Mouse (Mus musculus) kidney, postnatal 14 days (tissue): ENCODE results near the gene Bcas1.
"Not testable (repeated sequence)": the region's sequence is repeated elsewhere in the genome, so short reads cannot be mapped to it uniquely, and the experiment has no call there.

Experiments
- DNase-seq: peaks from one replicate; pipeline ENCODE4 v3.0.0; 2022; ENCODE audit warnings: mixed read lengths

The Bcas1 gene

DNA sequence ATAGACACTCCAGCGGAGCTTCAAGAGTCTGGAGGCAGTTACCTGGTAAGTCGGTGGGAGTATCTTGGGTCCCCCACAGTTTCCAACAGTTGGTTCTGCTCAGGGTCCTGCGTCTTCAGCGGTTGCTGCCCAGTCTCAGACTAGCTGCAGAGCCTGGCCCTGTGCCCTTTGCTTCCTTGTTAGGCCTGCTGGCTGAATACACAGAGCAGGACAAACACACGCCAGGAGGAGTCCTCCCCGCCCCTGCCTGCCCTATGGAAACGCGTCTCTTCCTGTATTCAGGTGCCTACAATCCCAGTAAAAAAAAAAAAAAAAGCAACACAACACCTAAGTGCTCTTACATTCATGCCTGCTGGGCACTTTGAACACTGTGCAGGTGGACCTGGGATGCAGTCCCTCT, at the start of gene Bcas1:
Gene Bcas1 (minus strand): TSS at position 142 of the 400 bp plus-strand sequence.
- DNase-seq = no peak

DNA sequence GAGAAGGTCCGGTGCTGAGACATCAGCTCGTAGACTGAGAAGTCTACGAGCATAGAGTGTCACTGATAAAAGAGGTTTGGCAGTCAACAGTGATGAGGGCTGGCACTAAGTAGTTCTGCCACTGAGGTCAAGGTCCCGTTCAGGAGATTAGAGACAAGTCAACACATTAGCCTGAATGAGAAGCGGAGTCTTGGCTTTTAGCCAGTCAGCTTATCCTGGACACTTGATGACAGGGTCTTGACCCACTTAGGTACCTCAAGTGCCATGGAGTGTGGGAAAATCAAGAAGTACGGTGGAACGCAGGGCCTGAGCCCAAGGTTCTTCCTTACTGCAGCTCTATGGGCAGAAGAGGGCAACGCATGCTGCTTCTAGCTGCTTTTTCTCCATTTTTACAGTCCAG, 49.0 kb upstream of the Bcas1 start:
- no peak for DNase-seq

DNA sequence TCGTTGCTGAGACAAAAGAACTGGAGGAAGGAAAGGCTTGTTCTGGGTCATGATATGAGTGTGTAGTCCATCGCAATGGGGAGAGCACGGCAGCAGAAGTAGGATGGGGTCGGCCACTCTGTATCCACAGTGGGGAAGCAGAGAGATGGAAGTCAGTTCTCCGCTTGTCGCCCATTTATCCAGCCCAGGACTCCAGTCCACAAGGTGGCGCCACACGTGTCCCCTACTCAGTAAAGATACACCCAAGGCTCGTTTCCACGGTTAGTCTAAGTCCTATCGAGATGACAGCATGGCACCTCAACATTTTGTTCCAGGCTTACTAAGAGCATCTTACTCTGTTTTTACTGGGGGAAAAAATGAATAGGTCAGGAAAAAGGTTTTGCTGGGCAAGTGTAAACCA, 48.6 kb upstream of the Bcas1 start:
- DNase-seq = no peak

DNA sequence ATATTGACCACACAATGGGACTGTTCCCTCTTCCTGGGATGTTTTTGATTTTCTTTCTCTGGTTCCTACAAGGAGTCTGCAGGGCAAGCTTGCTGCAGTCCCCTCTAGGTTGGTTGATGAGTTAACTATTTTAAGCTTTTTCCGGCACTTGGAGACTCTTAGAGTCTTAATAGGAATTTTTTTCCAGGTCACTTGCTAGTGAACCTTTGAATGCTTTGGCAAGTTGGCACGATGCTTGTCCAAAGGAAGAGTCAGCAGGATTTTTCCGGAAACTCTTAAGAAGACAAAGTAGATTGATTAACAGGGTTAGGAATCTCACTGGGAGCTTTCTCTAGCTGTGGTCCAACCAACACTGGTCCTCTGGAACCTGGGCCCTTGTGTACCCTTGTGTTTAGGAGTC, 47.5 kb upstream of the Bcas1 start:
- DNase-seq = peak; percentile 66

DNA sequence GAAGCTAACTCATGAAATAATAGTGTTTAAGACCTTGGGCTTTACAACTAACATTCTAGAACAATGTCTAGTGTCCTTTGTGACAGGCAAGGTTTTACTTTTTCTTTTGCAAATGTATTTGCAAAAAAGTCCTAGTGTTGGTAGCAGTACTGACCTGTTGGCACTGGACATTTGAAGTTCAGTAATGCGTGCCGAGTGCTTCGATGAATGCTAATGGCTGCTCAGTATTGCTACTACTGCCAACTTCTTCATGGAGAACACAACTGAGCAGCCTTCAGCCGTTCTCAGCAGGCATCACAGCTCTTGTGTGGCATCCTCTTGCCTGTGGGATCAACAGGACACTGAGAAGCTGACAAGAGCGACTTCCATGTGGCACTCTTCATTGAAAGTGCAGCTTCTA, 46.5 kb upstream of the Bcas1 start:
- DNase-seq = no peak

DNA sequence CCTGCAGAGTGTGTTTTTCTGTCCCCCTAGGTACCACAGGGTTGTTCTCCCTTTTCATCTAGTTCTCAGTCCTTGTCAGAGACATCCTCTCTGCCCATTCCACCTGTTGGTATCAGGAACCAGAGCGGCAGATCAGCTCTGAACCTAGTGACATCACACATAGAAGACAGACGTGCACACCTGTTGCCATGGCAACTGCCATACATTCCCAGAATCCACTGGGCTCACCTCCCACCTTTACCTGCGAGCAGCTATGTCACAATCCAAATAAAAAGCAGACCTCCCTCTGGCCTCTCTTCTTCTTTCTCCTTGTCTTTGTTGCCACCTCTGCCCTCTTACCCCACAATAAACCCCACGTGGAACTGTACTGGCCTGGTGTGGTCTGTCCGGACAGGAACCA, 42.9 kb upstream of the Bcas1 start:
- no peak for DNase-seq

DNA sequence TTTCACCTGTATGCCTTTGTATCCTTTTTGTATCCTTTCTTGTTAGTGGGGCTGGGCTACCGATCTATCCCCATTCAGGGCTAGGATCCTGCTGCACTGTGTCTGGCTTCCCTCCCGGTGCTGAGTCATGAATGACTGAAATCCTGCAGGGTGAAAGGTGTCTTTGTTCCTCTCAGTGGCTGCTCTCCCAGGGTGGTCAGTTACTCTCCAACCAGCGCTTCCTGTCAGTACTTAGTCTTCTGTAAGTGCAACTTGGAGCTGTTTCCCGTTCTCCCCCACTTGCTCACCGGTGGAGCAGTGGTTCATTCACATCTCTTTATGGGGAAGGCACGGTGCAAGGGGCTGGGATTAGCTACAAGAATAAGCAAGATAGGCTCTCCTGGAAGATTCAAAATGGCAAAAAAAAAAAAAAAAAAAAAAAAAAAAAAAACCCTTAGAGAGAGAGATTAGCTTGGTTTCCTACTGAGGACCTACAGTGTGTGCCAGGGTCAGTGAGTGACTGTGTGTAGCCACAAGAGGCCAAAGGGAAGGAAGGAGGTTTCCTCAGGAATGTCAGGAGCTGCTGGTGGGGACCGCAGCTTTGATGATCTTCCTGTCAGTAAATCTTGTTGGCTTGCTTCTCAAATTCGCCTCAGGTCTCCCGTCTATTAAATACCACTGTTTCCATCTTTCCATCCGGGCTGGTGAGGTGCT, 42.1 kb upstream of the Bcas1 start:
- peak; percentile 85 for DNase-seq

DNA sequence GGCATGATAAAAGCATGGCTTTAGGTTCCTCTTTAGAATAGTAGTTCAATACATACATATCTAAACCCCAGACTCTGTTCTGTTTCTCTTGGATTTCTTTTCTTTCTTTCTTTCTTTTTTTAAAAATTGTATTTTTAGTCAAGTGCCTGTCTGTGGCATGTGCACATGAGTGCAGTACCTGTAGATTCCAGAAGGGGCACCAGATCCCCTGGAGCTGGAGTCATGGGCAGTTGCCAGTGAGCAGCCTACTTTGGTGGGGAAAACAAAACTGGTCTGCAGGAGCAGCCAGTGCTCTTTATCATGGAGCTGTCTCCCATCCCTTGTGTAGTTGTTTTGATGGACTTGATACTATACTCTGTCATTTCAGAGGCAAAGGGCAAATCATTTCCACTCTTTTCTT, 40.4 kb upstream of the Bcas1 start:
- peak; percentile 14 for DNase-seq

DNA sequence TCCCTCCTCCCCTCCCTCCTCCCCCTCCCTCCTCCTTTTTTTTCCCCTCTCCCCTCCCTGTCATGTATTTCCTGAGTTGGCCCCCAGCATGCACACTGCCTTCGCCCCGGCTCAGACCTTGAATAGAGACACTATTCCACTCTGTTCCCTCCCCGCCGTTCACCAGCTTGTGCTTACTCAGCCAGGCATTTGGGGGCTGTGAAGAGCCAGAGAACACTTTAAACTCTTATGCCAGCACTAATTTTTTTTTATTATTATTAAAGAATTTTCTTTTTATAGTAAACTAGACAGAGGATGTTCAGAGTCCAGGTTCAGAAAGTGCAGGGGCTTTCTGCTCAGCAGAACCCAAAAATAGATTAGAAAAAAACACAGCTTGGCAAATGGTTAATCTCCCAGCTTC, 37.2 kb upstream of the Bcas1 start:
- DNase-seq = peak; percentile 68

DNA sequence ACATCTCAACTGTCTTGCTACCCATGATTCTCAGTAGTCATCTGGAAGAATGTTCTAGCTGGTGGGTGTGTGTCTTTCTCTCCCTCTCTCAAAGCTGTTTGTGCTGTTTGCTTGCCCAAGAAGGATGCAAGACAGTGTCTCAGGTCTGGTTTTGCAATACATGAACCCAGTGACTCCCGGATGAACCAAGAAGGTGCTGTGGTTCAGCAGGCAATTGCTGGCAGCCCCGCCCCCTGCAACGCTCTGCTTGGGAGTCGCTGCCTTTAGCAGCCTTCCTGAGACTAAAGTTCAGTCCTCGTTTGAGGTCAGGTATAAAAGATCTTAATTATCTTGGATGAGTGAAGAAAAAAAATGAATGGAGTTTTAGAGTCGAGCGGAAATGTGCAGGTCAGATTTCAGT, 34.0 kb upstream of the Bcas1 start:
- peak; percentile 78 for DNase-seq

DNA sequence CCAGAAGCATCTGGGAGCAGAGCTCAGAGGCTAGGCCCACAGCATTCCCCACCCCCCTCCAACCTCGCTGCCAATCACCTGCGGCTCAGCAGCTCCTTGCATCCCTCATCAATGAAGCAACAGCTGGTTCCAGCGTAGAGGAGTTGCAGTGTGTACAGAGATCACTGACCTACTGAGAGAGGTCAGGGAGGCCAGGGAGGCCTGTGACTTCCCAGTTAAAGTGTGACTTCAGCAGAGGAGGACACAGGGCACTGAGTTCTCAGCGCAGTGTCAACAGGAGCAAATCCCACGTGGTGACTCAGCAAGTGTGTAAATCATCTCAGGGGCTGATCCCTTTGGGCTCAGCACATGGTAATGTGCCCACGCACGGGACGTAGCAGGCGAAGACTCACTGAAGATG, 32.2 kb upstream of the Bcas1 start:
- peak; percentile 63 for DNase-seq

DNA sequence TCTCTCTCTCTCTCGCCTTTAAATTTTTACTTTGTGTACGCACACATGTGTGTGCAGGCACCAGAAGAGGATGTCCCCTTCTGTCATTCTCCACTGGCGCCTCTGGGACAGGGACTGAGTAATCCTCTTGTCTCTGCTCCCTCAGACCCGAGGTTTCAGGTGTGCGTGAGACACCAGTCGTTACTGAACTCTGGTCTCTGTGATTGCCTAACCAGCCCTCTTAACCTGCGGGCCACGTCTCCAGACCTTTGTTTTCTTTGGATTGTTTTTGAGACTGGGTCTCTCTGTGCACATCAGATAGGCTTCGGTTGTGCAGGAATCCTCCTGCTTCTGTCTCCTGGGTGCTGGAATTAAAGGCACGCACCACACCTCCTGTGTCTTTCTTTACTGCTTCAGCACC, 31.5 kb upstream of the Bcas1 start:
- no peak for DNase-seq

DNA sequence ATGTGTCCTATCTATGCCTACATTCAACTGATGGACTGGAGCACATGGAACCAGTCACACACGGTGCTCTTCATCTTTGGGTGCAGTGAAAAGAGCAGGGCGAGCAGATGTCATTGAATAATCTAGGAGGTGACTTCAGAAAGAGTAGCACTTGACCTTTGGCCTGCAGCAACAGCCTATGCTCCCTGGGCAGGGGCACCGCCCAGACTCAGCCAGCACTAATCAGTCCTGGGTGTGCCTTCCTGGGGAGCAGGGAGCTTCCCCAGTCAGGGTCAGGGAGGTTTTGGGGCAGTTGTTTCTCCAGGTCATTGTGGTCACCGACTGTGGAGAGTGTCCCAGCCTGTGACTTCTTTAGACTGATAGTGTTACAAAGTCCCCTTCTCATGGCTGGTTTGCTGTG, 26.2 kb upstream of the Bcas1 start:
- not testable (repeated sequence) for DNase-seq

DNA sequence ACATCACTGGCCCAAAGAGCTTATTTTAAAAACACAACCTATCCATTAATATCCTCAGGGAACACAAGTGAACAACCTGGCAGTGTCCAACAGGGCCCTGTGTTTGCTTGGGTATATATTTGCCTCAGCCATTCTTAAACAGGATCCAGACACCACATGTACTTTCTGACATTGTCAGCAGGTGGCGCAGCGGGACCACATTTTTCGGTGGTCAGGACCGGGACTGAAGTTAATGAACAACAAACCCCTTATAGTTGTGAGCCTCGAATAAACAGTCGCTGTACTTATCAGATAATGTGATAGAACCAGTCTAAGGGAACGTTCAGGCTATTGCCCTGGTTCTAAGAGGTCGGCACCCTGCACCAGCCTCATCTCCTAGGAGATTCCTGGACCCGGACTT, 23.3 kb upstream of the Bcas1 start:
- peak; percentile 89 for DNase-seq

DNA sequence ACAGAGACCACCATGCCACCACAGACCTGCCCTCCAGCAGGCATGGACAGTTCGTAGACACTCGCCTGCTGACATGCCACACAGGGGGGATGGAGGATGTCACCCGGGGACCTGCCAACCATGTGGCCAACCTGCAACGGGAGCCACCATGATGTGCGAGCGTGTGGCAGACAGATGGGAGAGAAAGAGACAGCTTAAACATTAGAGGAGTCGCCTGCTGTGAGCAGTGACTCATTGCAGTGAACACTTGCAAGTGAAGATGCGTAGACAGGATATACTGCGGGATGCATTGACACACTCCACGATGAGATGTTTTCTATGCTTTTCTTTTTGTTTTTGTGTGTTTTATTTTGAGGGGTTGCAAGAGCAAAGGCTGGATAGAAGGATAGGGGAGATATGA, 20.0 kb upstream of the Bcas1 start:
- no peak for DNase-seq

DNA sequence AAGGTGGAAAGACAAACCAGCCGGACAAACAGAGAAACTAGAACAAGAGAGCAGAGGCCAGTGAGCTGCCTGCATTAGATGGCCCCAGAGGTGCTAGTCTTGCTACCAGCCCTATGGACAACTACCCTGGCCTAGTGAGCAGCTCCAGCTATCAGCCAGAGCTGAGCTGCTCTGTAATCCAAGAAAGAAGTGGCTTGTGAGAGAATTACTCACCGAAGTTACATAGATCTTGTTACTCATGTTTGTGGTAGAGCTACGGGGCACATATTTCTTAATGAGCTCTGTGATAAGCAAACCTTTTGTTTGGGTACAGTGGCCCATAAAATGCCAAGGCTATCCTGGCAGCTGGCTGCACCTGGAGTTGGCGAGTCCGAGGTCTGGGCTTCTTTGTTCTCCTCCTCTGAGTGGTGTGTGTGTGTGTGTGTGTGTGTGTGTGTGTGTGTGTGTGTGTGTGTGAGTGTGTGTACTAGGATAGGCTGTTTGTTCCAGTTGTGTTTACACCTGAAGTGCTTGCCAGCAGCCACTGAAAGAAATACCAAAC, 19.3 kb upstream of the Bcas1 start:
- DNase-seq = no peak

DNA sequence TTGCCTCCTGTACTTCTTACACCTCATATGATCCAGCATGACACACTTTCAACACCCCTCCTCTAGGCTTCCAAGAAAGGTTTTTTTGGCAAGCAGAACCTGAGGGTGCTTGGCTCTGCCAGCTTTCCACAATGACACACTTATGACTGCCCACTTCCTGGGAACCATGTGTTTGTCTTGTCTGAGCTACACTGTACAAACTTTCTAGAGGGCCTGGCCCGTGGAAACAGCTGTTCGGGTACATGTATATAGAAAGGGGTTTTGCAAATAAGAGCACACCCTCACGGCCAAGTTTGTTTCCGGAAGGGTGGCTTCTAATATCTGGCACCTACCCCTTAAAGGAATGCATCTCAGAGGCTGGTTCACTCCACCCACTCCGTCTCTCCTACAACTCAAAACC, 18.2 kb upstream of the Bcas1 start:
- no peak for DNase-seq

DNA sequence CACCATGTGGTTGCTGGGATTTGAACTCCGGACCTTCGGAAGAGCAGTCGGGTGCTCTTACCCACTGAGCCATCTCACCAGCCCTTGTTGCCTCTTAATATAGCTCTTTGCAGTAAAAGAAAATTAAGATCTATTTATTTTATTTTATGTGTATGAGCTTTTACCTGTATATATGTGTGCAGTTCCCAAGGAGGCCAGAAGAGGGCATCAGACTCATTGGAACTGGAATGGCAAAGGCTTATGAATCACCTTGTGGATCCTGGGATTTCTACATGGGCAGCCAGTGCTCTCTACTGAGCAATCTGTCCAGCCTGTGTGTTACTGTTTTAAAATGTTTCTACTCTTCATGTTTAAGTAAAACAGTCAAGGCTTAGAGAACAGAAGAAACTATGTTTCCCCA, 14.9 kb upstream of the Bcas1 start:
- DNase-seq = peak; percentile 46

DNA sequence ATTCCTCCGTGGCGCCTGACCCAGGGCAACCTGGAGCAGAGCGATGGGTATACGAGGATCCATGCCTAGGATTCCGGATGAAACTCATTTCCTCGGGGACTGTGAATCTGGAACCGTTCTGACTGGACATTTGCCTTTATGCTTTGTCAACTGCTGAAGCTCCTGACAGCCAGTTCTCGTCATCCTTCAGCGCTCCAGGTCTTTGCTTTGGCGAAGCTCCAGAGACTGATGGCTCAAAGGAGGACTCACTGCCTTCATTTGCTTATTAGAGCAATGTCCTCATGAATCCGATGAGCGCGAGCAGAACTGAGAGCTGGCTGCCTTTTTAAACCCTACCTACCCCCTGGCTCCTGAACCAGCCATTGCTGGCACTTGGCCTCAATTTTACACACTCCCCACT, 11.1 kb upstream of the Bcas1 start:
- no peak for DNase-seq

DNA sequence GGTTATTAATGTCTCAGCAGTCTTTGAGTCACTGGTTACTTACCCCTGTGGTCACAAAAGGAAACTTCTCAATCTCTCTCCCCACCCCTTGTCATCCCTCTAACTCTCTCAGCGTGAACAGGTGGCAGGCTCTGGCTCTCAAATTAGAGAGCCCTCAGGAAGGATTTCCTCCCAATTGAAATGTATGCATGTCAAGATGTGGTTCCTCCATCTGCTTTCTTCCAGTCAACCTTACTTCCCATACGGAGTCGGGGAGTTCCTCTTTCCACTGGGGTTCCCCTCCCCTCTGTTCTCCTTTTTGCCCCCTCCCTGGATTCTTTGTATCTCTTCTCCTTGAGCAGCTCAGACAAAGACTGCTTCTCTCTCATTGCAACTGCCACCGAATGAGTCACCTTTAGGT, 8.6 kb upstream of the Bcas1 start:
- no peak for DNase-seq

DNA sequence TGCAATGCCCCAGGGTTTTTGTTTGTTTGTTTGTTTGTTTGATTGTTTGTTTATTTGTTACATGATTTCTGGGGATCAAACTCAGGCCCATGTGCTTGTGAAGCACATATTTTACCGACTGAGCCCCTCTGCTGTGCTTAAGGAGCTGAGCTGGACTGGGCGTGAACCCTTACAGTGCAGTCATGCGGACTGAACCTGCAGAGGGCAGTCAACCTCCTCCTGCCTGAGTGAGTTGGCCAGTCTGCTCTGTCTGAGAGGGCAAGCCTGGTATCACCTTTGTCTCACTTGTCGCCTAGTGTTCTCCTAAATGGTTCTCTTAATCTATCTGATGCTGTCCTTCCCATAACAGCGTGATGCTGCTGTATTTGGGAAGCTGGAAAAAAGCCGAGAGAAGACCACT, 4.5 kb upstream of the Bcas1 start:
- DNase-seq = no peak

DNA sequence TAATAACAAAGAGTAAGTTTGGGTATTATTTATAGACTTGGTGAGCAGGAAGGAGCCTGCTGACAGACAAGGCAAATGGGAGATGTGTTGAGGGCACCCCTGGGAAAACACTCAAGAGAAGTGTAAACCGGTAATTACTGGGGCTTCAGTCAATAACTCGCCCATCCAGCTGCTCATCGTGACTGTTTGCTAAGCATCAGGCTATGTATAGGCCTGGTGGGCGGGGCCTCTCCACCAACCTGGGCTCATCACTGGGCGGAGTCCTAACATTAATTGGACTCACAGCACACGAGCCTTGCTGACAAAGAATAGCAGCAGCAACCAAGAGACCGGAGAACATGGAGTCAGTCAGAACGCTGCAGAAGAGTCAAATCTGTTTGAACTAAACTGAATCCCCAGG, 1.3 kb upstream of the Bcas1 start:
- no peak for DNase-seq

DNA sequence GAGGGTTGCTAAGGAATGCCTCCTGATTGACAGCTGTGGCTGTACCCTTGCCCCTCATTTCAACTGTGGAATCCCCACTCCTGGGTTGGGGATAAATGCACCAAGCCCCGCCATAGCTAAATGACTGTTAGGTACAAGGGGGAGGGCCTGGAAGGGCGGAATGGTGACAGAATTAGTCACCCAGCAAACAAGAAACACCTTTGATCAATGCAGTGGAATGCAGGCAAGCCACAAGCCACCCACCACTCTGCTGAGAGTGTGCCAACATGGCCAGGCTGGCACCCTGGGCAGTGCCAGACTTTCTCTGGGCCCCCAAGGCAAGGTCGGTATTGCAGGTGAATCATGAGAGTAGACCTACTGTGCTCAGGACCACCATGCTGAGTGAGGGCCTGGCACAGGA, 3.5 kb downstream of the Bcas1 start:
- no peak for DNase-seq

DNA sequence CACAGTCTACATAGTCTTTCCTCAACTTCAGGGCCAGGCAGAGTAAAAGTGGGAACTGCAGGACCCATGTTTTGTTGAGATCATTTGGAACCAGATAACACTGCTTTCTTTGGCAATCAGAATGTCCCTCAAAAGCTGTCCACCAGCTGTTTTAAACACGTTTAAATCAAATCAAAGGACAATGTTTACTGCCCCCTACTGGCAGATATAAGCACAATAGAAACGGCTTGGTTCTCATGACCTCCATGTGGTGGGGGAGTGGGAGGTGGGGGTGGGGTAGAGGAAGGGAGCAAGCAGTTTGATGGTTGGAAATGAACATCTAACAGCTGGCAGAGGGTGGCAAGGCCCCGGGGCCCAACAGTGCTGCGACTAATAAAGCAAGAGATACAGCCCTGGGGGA, 5.7 kb downstream of the Bcas1 start:
- no peak for DNase-seq

DNA sequence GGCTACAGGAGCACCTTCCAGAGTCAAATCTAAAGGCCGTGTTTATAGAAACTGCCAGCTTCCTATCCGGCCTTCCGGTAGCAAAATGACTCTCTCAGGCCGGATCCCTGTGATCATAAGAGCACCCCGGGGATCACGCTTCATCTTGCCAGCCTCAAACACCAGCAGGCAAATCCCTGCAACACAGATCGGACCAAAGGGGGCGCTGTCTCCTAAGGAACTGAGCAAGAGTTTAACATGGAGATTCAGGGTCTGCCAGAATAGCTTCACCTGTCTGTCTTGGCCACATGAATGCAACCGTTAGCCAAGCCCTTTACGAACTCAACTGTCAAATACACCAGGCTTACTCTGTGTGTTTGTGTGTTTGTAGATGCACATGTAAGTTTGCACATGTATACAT, 8.9 kb downstream of the Bcas1 start:
- no peak for DNase-seq
